Mouse (Mus musculus) hindbrain, embryonic 10.5 days (tissue): ENCODE measurements at regions not wholly inside any gene's neighbourhood (a gene's known extent, or its start where the extent isn't known, plus 50 kb on each side); places are given as distances from the start of the nearest gene placed in this dataset.

Experiments
- DNase-seq: peaks from one replicate; pipeline ENCODE4 v3.0.0-alpha.2; 2017; ENCODE audit warnings: low spot score
- H3K27ac ChIP-seq: fragments of 300-500 bp; sonication (generic); 2 replicates; pipeline ENCODE4 v1.5.1; 2016; ENCODE audit warnings: mild to moderate bottlenecking, moderate library complexity
- H3K27me3 ChIP-seq: fragments of 300-500 bp; sonication (generic); 2 replicates; pipeline ENCODE4 v1.6.1; 2016; ENCODE audit warnings: mild to moderate bottlenecking; ENCODE audit not compliant: poor library complexity, insufficient read depth, severe bottlenecking
- H3K36me3 ChIP-seq: fragments of 300-500 bp; sonication (generic); 2 replicates; pipeline ENCODE4 v1.6.1; 2016; ENCODE audit warnings: mild to moderate bottlenecking, moderate library complexity
- H3K4me1 ChIP-seq: fragments of 300-500 bp; sonication (generic); replicated peaks from 2 replicates; pipeline ENCODE4 v1.6.1; 2016; ENCODE audit warnings: mild to moderate bottlenecking
- H3K4me3 ChIP-seq: fragments of 300-500 bp; sonication (generic); 2 replicates; pipeline ENCODE4 v1.5.1; 2016; ENCODE audit warnings: mild to moderate bottlenecking, moderate library complexity
- H3K9me3 ChIP-seq: fragments of 300-500 bp; sonication (generic); 2 replicates; pipeline ENCODE4 v1.6.1; 2016; ENCODE audit warnings: mild to moderate bottlenecking, moderate library complexity
- WGBS: fragments of 180-500 bp; shearing (Covaris S2); methylation state at CpG from one replicate; pipeline ENCODE4 v1.1.7; 2016; 5-methylcytosine and 5-hydroxymethylcytosine counted together

DNA sequence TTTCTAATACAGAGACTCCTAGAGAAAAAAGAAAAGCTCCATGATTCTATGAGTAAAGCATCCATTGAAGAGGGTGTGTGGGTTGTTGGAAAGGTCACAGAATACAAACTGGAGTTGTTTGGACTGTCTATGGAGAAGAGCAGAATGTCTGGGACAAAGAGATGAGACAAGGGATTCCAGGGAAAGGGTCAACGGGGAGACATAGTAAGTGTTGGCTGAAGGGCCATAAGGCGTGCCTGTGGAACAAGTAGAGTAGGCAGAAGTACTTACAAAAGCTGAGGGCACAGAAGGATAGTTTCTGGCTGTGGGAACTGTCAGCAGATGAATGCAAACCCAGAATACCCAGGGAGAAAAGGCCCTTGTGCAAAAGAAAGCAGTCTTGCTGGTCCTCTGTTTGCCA is 134.0 kb upstream of the Col8a1 start:
- Histone ChIP-seq H3K4me3 (no peak overlapping the region), H3K4me1 (peaks cover 7% of the 10 kb centered on the region; the same call in 1 of the 2 replicates), H3K9me3 (no peaks in the 10 kb centered on the region), H3K27me3 (no peaks in the 10 kb centered on the region), H3K36me3 (no peaks in the 10 kb centered on the region), H3K27ac (no peak overlapping the region)
- WGBS, result 51% methylated on average over 2 of the region's 2 CpGs
- DNase-seq, result peak; percentile 25

DNA sequence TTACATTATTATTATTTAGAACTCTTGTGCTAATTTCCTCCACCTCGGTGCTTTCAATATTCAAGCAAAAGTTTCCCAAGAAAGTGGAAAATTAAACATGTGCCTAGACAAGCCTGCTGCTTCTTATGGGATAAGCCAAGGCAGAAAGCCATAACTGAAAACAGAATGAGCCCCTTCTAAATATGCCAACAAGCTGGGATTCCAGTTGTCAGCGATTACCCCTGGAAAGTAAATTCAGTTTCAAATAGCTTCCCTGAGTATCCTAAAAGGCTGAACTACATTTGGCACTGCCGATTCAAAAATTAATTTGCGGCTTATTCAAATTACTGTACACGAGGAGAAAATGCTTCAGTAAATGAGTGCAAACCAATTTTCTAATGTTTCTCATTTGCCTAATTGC is 135.6 kb upstream of the Col8a1 start:
- H3K36me3 ChIP-seq, result no peaks in the 10 kb centered on the region
- H3K4me3 ChIP-seq, result no peak overlapping the region
- 93% methylated on average over 5 of the region's 5 CpGs for WGBS
- H3K4me1 ChIP-seq, result peaks cover 7% of the 10 kb centered on the region; the same call in 1 of the 2 replicates
- DNase-seq, result no peak
- no peaks in the 10 kb centered on the region for H3K9me3 ChIP-seq
- no peaks in the 10 kb centered on the region for H3K27me3 ChIP-seq
- H3K27ac ChIP-seq, result no peak overlapping the region

DNA sequence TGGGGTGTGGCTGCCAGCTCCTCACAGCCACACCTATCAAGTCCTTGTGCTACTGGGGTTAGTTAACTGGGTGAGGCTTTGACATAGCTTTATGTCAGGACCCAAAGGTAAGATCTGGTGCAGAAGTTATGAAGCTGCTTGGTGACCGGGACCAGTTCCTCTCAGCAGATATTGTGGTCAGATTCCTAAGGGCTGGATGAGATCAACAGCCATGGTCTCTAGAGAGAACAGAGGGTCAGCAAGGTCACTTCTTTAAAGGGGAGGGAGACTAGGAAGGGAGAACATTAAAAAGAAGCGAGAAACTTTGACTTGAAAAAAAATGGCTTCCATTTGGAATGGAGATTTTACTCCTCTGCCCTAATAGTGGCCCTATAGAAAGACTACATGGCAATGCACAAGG is 138.6 kb upstream of the Col8a1 start:
- H3K27me3 ChIP-seq, result no peaks in the 10 kb centered on the region
- DNase-seq, result no peak
- H3K27ac ChIP-seq, result no peak overlapping the region
- peaks cover 7% of the 10 kb centered on the region; the same call in 1 of the 2 replicates for H3K4me1 ChIP-seq
- H3K36me3 ChIP-seq, result no peaks in the 10 kb centered on the region
- H3K9me3 ChIP-seq, result no peaks in the 10 kb centered on the region
- 66% methylated on average over 2 of the region's 2 CpGs for WGBS
- no peak overlapping the region for H3K4me3 ChIP-seq

DNA sequence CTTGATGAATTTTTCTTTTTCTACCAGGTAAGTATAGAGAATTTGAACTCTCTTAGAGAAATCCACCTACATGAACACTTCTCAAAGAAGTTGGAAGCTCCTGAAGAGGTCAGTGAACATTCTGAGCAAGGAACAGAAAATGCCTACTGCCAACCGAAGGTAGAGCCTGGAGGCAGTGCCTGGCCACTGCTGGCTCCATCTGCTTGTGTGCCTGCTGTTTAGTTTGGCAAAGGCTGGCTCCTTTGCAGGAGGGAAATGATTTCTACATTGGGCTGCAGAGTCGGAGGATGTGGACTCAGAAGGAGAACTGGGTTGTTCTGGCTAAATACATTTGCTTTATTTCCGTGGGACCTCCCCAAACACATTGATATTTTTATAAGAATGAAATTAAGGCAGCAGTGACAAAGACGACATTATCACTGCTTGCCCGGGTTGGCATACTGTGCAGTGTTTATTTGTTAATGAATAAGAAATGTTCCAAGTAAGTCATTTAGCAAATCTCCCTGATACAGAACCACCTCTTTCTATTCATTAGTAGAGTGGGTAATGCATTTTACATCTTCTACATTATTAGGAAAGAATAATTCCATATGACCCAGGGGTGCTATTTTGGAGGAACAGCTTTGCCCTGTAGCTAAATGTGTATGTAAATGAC is 139.3 kb upstream of the Col8a1 start:
- no peaks in the 10 kb centered on the region for H3K36me3 ChIP-seq
- no peak overlapping the region for H3K4me3 ChIP-seq
- H3K27me3 ChIP-seq, result no peaks in the 10 kb centered on the region
- no peak for DNase-seq
- 89% methylated on average over 5 of the region's 5 CpGs for WGBS
- H3K27ac ChIP-seq, result no peak overlapping the region
- H3K9me3 ChIP-seq, result no peaks in the 10 kb centered on the region
- H3K4me1 ChIP-seq, result peaks cover 2% of the 10 kb centered on the region; the same call in 1 of the 2 replicates

DNA sequence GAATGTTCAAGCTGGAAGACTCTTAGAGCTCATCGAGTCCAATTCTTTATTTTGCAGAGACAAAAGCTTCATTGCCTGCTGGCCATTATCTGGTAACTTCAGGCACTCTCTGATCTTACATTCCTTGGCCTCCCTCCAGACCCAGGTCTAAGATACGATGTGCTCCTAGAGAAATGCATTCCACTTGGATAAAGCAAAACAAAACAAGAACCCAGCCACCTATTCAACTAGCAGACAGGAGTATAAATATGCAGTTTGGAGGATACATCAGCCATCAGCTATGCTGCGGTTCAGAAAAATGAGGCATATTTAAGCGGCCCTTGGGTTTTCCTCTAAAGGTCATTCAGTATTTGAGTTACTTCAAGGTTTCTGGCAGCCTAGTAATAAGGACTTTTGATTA is 146.5 kb upstream of the Col8a1 start:
- Histone ChIP-seq H3K4me1 (no peaks in the 10 kb centered on the region), H3K9me3 (no peaks in the 10 kb centered on the region), H3K36me3 (no peaks in the 10 kb centered on the region), H3K4me3 (no peak overlapping the region), H3K27me3 (no peaks in the 10 kb centered on the region), H3K27ac (no peak overlapping the region)
- no peak for DNase-seq
- WGBS, result 79% methylated on average over 4 of the region's 4 CpGs

DNA sequence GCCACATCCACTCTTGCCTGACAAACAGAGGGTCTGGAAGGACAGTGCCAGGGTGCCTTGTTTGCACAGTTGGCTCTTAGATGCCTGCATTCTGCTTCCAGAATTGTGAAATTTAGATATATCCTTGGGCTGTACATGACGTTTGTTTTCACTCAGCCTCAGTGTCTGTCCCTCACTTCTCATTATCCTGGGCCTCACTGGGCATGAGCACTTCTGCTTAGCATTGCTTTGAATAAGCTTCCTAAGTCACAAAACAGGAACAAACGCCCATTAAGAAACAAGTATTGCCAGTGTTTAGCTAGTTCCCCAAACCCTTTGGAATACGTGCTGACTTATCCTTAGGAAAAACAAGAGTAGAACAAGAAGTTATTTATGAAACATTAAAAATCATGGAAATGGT is 148.0 kb upstream of the Col8a1 start:
- no peak for DNase-seq
- 74% methylated on average over 3 of the region's 3 CpGs for WGBS
- H3K4me1 ChIP-seq, result no peaks in the 10 kb centered on the region
- no peaks in the 10 kb centered on the region for H3K27me3 ChIP-seq
- H3K4me3 ChIP-seq, result no peak overlapping the region
- H3K27ac ChIP-seq, result no peak overlapping the region
- H3K36me3 ChIP-seq, result no peaks in the 10 kb centered on the region
- H3K9me3 ChIP-seq, result no peaks in the 10 kb centered on the region

DNA sequence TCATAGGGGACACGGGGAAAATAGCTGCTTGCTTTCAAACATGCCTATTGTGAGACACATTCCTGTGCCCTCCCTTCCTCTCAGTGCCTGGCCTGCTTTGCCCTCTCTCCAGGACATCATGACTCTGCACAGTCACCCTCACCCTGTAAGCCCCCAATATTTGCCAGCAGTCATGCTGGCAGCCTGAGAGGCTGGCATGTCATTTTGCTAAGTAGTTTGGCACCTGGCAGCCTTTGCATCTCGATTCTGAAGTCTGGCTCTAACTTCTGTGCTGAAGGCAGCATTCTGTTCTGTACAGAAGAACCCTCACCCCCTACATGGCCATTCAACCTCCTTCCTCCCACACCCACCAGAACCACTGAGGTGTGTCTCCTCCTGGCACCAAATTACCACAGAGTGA is 157.5 kb upstream of the Col8a1 start:
- WGBS, result 29% methylated on average over 2 of the region's 2 CpGs

DNA sequence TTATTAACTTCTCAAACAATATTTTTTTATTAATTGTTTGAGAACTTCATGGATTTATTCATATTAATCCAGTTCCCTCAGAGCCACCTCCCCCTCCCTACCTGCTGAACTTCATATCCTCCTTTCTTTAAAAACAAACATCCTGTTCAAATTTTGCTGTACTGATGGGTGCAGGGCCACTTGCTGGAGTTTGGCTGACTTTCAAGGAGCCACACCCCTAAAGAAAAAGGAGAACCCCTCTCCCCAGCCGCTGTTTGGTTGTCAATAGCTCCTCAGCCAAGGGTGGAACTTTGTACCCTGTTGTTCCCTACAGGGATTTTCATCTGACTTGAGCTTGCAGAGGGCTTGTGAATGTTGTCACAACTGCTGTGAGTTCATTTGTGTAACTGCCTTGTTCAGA is 160.0 kb upstream of the Col8a1 start:
- 73% methylated on average over 1 of the region's 1 CpGs for WGBS

More for the DNA sequence above, 157.5 kb upstream of the Col8a1 start:
- Histone ChIP-seq H3K9me3 (no peaks in the 10 kb centered on the region), H3K4me1 (peaks cover 5% of the 10 kb centered on the region), H3K36me3 (no peaks in the 10 kb centered on the region), H3K27ac (0 out of 2 replicates have a peak overlapping the region, but pooled peaks have one; percentile 5), H3K4me3 (no peak overlapping the region), H3K27me3 (no peaks in the 10 kb centered on the region)
- DNase-seq, result no peak

DNA sequence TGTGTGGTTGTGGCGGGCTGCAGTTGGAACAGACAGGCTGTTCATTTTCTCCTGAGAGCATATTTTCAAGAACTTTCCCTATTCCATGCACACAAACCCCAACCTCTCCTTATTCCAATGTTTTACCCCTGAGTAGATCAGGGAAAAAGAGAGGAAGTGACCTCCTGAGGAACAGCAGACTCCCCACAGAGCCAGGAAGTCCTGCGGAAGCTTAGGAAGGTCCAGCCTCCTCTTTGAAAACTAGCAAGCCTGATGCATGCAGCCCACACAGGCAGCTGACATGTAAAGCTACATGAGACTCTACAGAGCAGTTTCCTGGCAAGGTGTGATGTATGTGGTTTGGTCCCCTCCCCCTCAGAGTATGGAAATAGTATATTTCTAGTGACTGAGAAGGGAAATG is 160.9 kb upstream of the Col8a1 start:
- Histone ChIP-seq H3K27me3 (no peaks in the 10 kb centered on the region), H3K27ac (no peak overlapping the region), H3K36me3 (no peaks in the 10 kb centered on the region), H3K4me3 (no peak overlapping the region), H3K9me3 (no peaks in the 10 kb centered on the region), H3K4me1 (peaks cover 5% of the 10 kb centered on the region)
- 88% methylated on average over 2 of the region's 2 CpGs for WGBS
- DNase-seq, result no peak

More for the DNA sequence above, 160.0 kb upstream of the Col8a1 start:
- DNase-seq, result no peak
- Histone ChIP-seq H3K27me3 (no peaks in the 10 kb centered on the region), H3K9me3 (no peaks in the 10 kb centered on the region), H3K27ac (no peak overlapping the region), H3K4me3 (no peak overlapping the region), H3K36me3 (no peaks in the 10 kb centered on the region), H3K4me1 (peaks cover 5% of the 10 kb centered on the region)

DNA sequence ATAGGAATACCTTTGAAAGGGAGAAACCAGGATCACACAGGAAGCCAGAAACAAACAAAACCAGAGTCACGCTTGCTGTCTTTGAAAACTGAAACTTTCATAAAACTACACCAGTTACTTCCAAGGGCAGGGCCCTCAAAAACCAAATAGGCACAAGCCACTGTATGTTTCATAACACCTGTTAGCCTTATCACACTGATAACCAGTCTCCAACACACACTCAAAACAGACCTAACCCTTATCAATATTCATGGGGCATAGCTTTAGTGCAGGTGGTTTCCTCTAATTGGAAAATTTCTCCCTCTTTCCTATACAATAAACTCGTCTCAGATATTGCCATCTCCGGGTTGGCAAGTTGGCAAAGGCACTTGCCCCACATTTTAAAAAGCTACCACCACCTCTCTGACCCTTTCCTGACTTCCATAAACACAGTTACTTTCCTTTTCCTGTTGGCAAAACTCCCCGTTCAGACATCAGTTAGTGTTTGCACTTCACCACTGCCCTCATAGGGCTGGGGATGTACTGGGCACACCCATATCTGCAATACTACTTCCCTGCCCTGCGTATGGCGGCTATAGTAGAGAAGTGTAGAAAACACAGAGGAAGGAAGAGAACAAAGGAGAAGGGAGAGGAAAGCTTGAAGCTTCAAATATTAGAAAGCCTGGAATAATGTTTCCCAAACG is 169.1 kb upstream of the Col8a1 start:
- H3K4me1 ChIP-seq, result no peaks in the 10 kb centered on the region
- WGBS, result 78% methylated on average over 7 of the region's 7 CpGs

DNA sequence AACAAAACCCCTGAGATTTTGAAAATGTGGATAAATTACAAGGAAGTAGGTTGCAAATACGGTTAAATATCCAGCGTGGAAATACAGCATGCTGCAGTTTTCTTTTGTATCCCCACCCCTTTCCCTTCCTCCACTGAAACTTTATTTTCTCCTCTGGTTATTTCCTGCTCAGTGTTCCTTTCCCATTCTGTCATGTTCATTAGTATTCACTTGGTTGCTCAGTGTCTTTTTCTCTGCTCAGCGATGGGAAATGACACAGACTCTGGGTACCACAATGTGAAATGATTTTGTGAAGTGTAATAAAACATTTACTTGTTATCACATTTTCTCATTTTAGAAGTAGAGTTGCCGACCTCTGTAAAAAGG is 169.6 kb upstream of the Col8a1 start:
- WGBS, result 83% methylated on average over 4 of the region's 4 CpGs
- Histone ChIP-seq H3K4me3 (no peak overlapping the region), H3K4me1 (no peaks in the 10 kb centered on the region), H3K27me3 (no peaks in the 10 kb centered on the region), H3K36me3 (no peaks in the 10 kb centered on the region), H3K27ac (no peak overlapping the region), H3K9me3 (no peaks in the 10 kb centered on the region)
- no peak for DNase-seq

More for the DNA sequence above, 169.1 kb upstream of the Col8a1 start:
- H3K27me3 ChIP-seq, result no peaks in the 10 kb centered on the region
- H3K27ac ChIP-seq, result no peak overlapping the region
- H3K9me3 ChIP-seq, result no peaks in the 10 kb centered on the region
- H3K4me3 ChIP-seq, result no peak overlapping the region
- no peaks in the 10 kb centered on the region for H3K36me3 ChIP-seq
- no peak for DNase-seq

DNA sequence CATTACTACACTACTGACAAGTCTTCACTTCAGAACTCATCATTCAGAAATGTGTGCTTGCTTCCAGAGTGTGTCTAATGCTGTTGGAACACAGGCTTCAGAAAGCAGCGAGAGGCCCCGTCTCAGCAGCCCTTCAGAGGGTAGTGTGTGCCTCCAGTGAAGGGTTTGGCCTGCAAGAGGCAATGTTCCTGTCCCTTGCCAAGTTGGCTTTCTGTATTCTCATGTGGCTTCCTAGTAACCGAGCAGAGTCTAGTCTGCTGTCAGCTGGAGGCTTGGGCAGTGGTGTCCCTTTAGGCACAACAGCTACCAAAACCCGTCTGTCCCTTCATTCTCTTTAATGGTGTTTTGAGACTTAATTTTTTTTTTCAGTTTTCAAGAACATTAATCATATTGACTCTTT is 173.3 kb upstream of the Col8a1 start:
- Histone ChIP-seq H3K27ac (no peak overlapping the region), H3K36me3 (no peaks in the 10 kb centered on the region), H3K27me3 (no peaks in the 10 kb centered on the region), H3K4me3 (no peak overlapping the region), H3K9me3 (no peaks in the 10 kb centered on the region), H3K4me1 (no peaks in the 10 kb centered on the region)
- DNase-seq, result no peak
- 79% methylated on average over 4 of the region's 4 CpGs for WGBS

DNA sequence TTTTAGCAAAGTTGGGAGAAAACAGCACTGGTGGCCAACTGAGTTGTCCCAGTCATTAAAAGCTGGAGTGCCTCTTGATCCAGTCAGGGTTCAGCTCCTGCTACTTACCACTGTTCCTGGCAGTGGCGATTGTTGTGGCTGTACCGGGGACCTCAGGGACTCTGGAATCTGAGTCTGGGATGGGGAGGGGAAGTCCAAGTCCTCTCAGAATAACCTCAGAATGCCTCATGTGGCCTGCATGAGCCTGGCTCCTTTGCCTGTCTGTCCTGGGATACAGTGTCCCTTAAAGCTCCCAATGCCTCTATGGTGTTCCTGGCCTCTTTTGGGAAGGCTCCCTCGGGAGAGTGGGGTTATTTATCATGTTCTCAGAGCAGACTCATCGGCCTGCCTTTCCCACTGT is 173.8 kb upstream of the Col8a1 start:
- H3K36me3 ChIP-seq, result no peaks in the 10 kb centered on the region
- DNase-seq, result no peak
- H3K27ac ChIP-seq, result no peak overlapping the region
- no peaks in the 10 kb centered on the region for H3K9me3 ChIP-seq
- no peaks in the 10 kb centered on the region for H3K4me1 ChIP-seq
- no peak overlapping the region for H3K4me3 ChIP-seq
- H3K27me3 ChIP-seq, result no peaks in the 10 kb centered on the region
- 64% methylated on average over 4 of the region's 4 CpGs for WGBS
